Mouse (Mus musculus) CH12.LX (cell line): ENCODE results near the gene Amt. TPM values are rescaled to one million over a fixed set of nuclear protein-coding genes. Genes with fewer than 3 reads are reported as not detected.

Experiments used
- DNase-seq: peaks from one replicate; pipeline ENCODE4 v3.0.0-alpha.2; 2013; ENCODE audit errors: extremely low read depth
- H3K27ac ChIP-seq: 2 replicates; pipeline ENCODE4 v1.5.1; 2012; ENCODE audit warnings: low read depth, mild to moderate bottlenecking, control low read depth, moderate library complexity; ENCODE audit not compliant: insufficient read depth
- H3K27me3 ChIP-seq: replicated peaks from 2 replicates; pipeline ENCODE3; 2012; ENCODE audit warnings: inconsistent platforms
- H3K36me3 ChIP-seq, 2 experiments: replicated peaks in 1 of 2; 2 replicates each; pipeline versions ENCODE3 to v1.6.1; 2012; ENCODE audit warnings: inconsistent platforms in 1 of 2, low read length in 1 of 2, mild to moderate bottlenecking in 1 of 2, mixed read lengths in 1 of 2, moderate library complexity in 1 of 2; ENCODE audit not compliant: control insufficient read depth in 1 of 2, insufficient read depth in 1 of 2
- H3K4me1 ChIP-seq, 2 experiments: 2 replicates each; pipeline ENCODE4 v1.6.1; 2012; ENCODE audit warnings: inconsistent platforms in 1 of 2, moderate library complexity in 1 of 2; ENCODE audit not compliant: insufficient read depth in 2 of 2, control insufficient read depth in 1 of 2
- H3K4me2 ChIP-seq: 2 replicates; pipeline ENCODE4 v1.6.1; 2012; ENCODE audit warnings: low read depth, mild to moderate bottlenecking, control low read depth; ENCODE audit not compliant: poor library complexity, insufficient read depth, severe bottlenecking
- H3K4me3 ChIP-seq, 3 experiments: fragments of 150-350 bp in 1 of 3; sonication (generic) in 1 of 3; replicated peaks in 1 of 3; 2 replicates each; pipeline versions ENCODE3 to v1.5.1; 2011 to 2012; ENCODE audit warnings: low read depth in 2 of 3, low read length in 2 of 3, mild to moderate bottlenecking in 2 of 3, moderate library complexity in 2 of 3, control low read depth in 1 of 3, improper control_type of control experiment in 1 of 3, inconsistent platforms in 1 of 3, mixed read lengths in 1 of 3; ENCODE audit not compliant: poor library complexity in 1 of 3
- H3K79me2 ChIP-seq: replicated peaks from 2 replicates; pipeline ENCODE4 v1.6.1; 2012; ENCODE audit warnings: mild to moderate bottlenecking, moderate library complexity; ENCODE audit not compliant: control insufficient read depth, poor library complexity, insufficient read depth, severe bottlenecking; ENCODE audit errors: extremely low read depth
- H3K9ac ChIP-seq: 2 replicates; pipeline ENCODE4 v1.6.1; 2012; ENCODE audit warnings: low read depth, mild to moderate bottlenecking, control low read depth, moderate library complexity; ENCODE audit not compliant: insufficient read depth
- H3K9me3 ChIP-seq: replicated peaks from 2 replicates; pipeline ENCODE3; 2012; ENCODE audit warnings: low read length, inconsistent platforms, mixed read lengths
- BHLHE40 ChIP-seq: IDR thresholded peaks from 2 replicates; pipeline ENCODE4 v1.6.1; 2011; ENCODE audit warnings: mild to moderate bottlenecking, low read depth, low read length, improper control_type of control experiment
- CHD1 ChIP-seq: IDR thresholded peaks from 2 replicates; pipeline ENCODE4 v1.6.1; 2012; ENCODE audit warnings: low read depth, low read length, improper control_type of control experiment, inconsistent platforms
- CHD2 ChIP-seq: IDR thresholded peaks from 2 replicates; pipeline ENCODE4 v1.6.1; 2011; ENCODE audit warnings: low read length, improper control_type of control experiment
- CTCF ChIP-seq, 2 experiments: IDR thresholded peaks in 1 of 2; conservative IDR thresholded peaks in 1 of 2; 2 replicates each; pipeline ENCODE4 v1.5.1; 2011 to 2012; ENCODE audit warnings: low read depth in 2 of 2, low read length in 2 of 2, improper control_type of control experiment in 1 of 2, inconsistent platforms in 1 of 2, mild to moderate bottlenecking in 1 of 2, moderate library complexity in 1 of 2
- E2F4 ChIP-seq: IDR thresholded peaks from 2 replicates; pipeline ENCODE4 v1.6.1; 2011; ENCODE audit warnings: low read depth, low read length, improper control_type of control experiment; ENCODE audit not compliant: insufficient replicate concordance
- ELF1 ChIP-seq: IDR thresholded peaks from 2 replicates; pipeline ENCODE4 v1.6.1; 2014; ENCODE audit warnings: low read depth, mild to moderate bottlenecking, inconsistent platforms, low read length, improper control_type of control experiment
- EP300 ChIP-seq: IDR thresholded peaks from 2 replicates; pipeline ENCODE4 v1.6.1; 2011; ENCODE audit warnings: low read length, improper control_type of control experiment
- GABPA ChIP-seq: IDR thresholded peaks from 2 replicates; pipeline ENCODE4 v1.6.1; 2012; ENCODE audit warnings: low read depth, low read length, improper control_type of control experiment, inconsistent platforms; ENCODE audit not compliant: insufficient replicate concordance
- JUN ChIP-seq: IDR thresholded peaks from 2 replicates; pipeline ENCODE4 v1.6.1; 2011; ENCODE audit warnings: low read depth, mild to moderate bottlenecking, low read length, improper control_type of control experiment, moderate library complexity; ENCODE audit not compliant: insufficient read depth
- KAT2A ChIP-seq: IDR thresholded peaks from 2 replicates; pipeline ENCODE4 v1.6.1; 2012; ENCODE audit warnings: low read length, improper control_type of control experiment, inconsistent platforms; ENCODE audit not compliant: insufficient replicate concordance
- MAFK ChIP-seq: IDR thresholded peaks from 2 replicates; pipeline ENCODE4 v1.6.1; 2011; ENCODE audit warnings: low read length, improper control_type of control experiment; ENCODE audit not compliant: insufficient replicate concordance
- MAX ChIP-seq: IDR thresholded peaks from 2 replicates; pipeline ENCODE4 v1.6.1; 2011; ENCODE audit warnings: low read length, improper control_type of control experiment
- MAZ ChIP-seq: IDR thresholded peaks from 2 replicates; pipeline ENCODE4 v1.6.1; 2012; ENCODE audit warnings: low read depth, mild to moderate bottlenecking, inconsistent platforms, low read length, improper control_type of control experiment, moderate library complexity
- NELFE ChIP-seq: IDR thresholded peaks from 2 replicates; pipeline ENCODE4 v1.6.1; 2011; ENCODE audit warnings: low read depth, low read length, improper control_type of control experiment
- NRF1 ChIP-seq: IDR thresholded peaks from 2 replicates; pipeline ENCODE4 v1.6.1; 2014; ENCODE audit warnings: low read depth, mild to moderate bottlenecking, inconsistent platforms, low read length, improper control_type of control experiment, moderate library complexity
- SIN3A ChIP-seq: IDR thresholded peaks from 2 replicates; pipeline ENCODE4 v1.6.1; 2012; ENCODE audit warnings: low read length, improper control_type of control experiment, inconsistent platforms
- SMC3 ChIP-seq: IDR thresholded peaks from 2 replicates; pipeline ENCODE4 v1.6.1; 2011; ENCODE audit warnings: low read depth, low read length, improper control_type of control experiment
- TBP ChIP-seq: conservative IDR thresholded peaks from 2 replicates; pipeline ENCODE4 v1.6.1; 2011; ENCODE audit warnings: low read depth, low read length, improper control_type of control experiment
- TCF12 ChIP-seq: IDR thresholded peaks from 2 replicates; pipeline ENCODE4 v1.6.1; 2014; ENCODE audit warnings: low read depth, mild to moderate bottlenecking, inconsistent platforms, low read length, improper control_type of control experiment
- UBTF ChIP-seq: IDR thresholded peaks from 2 replicates; pipeline ENCODE4 v1.6.1; 2012; ENCODE audit warnings: low read depth, mild to moderate bottlenecking, inconsistent platforms, low read length, improper control_type of control experiment, moderate library complexity
- USF1 ChIP-seq: IDR thresholded peaks from 2 replicates; pipeline ENCODE4 v1.6.1; 2014; ENCODE audit warnings: low read depth, mild to moderate bottlenecking, inconsistent platforms, low read length, improper control_type of control experiment
- USF2 ChIP-seq: conservative IDR thresholded peaks from 2 replicates; pipeline ENCODE4 v1.6.1; 2011; ENCODE audit warnings: low read depth, low read length, improper control_type of control experiment
- ZC3H11A ChIP-seq: IDR thresholded peaks from 2 replicates; pipeline ENCODE4 v1.6.1; 2012; ENCODE audit warnings: low read depth, mild to moderate bottlenecking, inconsistent platforms, low read length, improper control_type of control experiment
- ZNF384 ChIP-seq: IDR thresholded peaks from 2 replicates; pipeline ENCODE4 v1.6.1; 2012; ENCODE audit warnings: low read depth, low read length, improper control_type of control experiment, inconsistent platforms
- dilution Hi-C: fragments of 300-500 bp; cut with MboI; formaldehyde crosslinking; loops from 2 replicates; pipeline ENCODE4 v1.14.3; 2020; ENCODE audit warnings: low sequenced_read_pairs; ENCODE audit not compliant: extremely low pct_unique_long_range_greater_than_20kb, extremely low pct_ligation_motif_present
- in situ Hi-C: fragments of 300-500 bp; cut with MboI; formaldehyde crosslinking; loops from 3 replicates; pipeline ENCODE4 v1.14.3; 2019; ENCODE audit warnings: low sequenced_read_pairs, low pct_ligation_motif_present, low pct_unique_long_range_greater_than_20kb, mixed read lengths
- polyA plus RNA-seq: library from polyadenylated mRNA; unstranded; fragments of >175 nt; gene quantifications from 2 replicates; pipeline ENCODE4 v1.2.1, GENCODE M21; 2012; ENCODE audit warnings: low read depth; ENCODE audit not compliant: insufficient read length
- total RNA-seq, 2 experiments: library from RNA; depleted of rRNA; stranded (reverse); fragments of 300-350 nt in 1 of 2; fragments of >200 nt in 1 of 2; gene quantifications; 2 replicates each; pipeline ENCODE4 v1.2.3; 2012 to 2014

Gene Amt
- total and polyA plus RNA-seq, 3 experiments = 1.1 to 2.7 (median 1.5) TPM

GRCm38 (mm10) chr9:108343835-108344234 lies 47.2 kb downstream of the Amt start:
- TF ChIP-seq NELFE (no peak), CHD2 (no peak), CTCF (conservative IDR thresholded peaks at IDR 0.05 in 1 of 2, IDR thresholded peaks at IDR 0.05 in 1 of 2; ENCODE audit: low read depth in 2 of 2, low read length in 2 of 2) (no peak), UBTF (no peak), TBP (no peak), ZC3H11A (no peak), E2F4 (no peak), MAZ (no peak)
- TF ChIP-seq, all 38 proteins: peak for 0
- dilution Hi-C loops (no loop called here), in situ Hi-C loops (no loop called here)
- H3K27ac ChIP-seq = no peak overlapping the region
- no peak for DNase-seq
- H3K9me3 ChIP-seq = no peaks in the 10 kb centered on the region
- H3K4me2 ChIP-seq = no peak overlapping the region
- no peaks in the 10 kb centered on the region for H3K27me3 ChIP-seq
- H3K79me2 ChIP-seq = peaks cover 17% of the 10 kb centered on the region
- H3K4me1 ChIP-seq = peaks cover 14 to 41% of the 10 kb centered on the region in 2 experiments
- H3K36me3 ChIP-seq = peaks cover 0 to 17% of the 10 kb centered on the region in 2 experiments
- H3K4me3 ChIP-seq = no peak overlapping the region
- no peak overlapping the region for H3K9ac ChIP-seq

- peaks cover 14 to 47% of the 10 kb centered on the region in 2 experiments for H3K4me1 ChIP-seq
- TF ChIP-seq ELF1 (no peak), MAX (no peak), CHD1 (no peak), TCF12 (no peak), MAFK (no peak), NRF1 (no peak), ZNF384 (no peak), JUN (no peak), BHLHE40 (no peak), SIN3A (no peak), KAT2A (no peak), CHD2 (no peak), USF1 (no peak), SMC3 (no peak), USF2 (no peak), UBTF (no peak), GABPA (no peak), EP300 (no peak)
These were observed 47.8 kb downstream of the Amt start for GRCm38 (mm10) chr9:108344471-108344870.

More at GRCm38 (mm10) chr9:108344471-108344870, 47.8 kb downstream of the Amt start:
- H3K36me3 ChIP-seq = peaks cover 0 to 20% of the 10 kb centered on the region in 2 experiments
- no peak overlapping the region for H3K4me3 ChIP-seq
- no peaks in the 10 kb centered on the region for H3K9me3 ChIP-seq
- no peak overlapping the region for H3K4me2 ChIP-seq
- no peak overlapping the region for H3K27ac ChIP-seq
- no peak overlapping the region for H3K9ac ChIP-seq
- H3K79me2 ChIP-seq = peaks cover 20% of the 10 kb centered on the region
- in situ Hi-C loops = no loop called here
- DNase-seq = no peak
- dilution Hi-C loops = no loop called here
- H3K27me3 ChIP-seq = no peaks in the 10 kb centered on the region
